Mouse (Mus musculus) layer of hippocampus, adult 8-10 months (tissue): ENCODE measurements around the gene Macrod2. TPM values are rescaled to one million over a fixed set of nuclear protein-coding genes. Genes with fewer than 3 reads are reported as not detected.

Experiments used
- DNase-seq, 2 experiments: peaks; one replicate each; pipeline ENCODE4 v3.0.0; 2022; ENCODE audit warnings: low spot score in 2 of 2
- total RNA-seq, 4 experiments: library from RNA; stranded (reverse); gene quantifications; 2 replicates each; pipeline ENCODE4 v1.2.4; 2022

Macrod2 gene
- total RNA-seq, 4 experiments from 2014 or later = 48.3 to 54.4 (median 52.3) TPM

DNA sequence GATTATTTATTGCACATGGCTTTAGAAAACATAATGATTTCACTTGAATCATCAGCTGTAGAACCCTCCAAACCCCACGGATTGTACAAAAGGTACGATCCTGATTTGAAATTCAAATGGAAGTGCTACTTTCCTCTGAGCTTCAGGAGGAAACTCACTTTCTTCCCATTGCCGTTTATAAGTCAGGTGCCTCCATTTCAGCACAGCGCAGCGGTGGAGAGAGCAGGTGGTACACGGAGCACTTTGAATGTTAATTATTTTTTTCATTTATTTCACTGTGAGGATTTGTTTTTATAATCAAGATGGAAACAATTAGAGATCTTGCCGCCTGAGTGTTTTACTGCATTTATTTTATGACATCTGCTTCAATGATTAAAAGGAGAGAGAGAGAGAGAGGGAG is 1934.7 kb downstream of the Macrod2 start:
- no peak for DNase-seq

DNA sequence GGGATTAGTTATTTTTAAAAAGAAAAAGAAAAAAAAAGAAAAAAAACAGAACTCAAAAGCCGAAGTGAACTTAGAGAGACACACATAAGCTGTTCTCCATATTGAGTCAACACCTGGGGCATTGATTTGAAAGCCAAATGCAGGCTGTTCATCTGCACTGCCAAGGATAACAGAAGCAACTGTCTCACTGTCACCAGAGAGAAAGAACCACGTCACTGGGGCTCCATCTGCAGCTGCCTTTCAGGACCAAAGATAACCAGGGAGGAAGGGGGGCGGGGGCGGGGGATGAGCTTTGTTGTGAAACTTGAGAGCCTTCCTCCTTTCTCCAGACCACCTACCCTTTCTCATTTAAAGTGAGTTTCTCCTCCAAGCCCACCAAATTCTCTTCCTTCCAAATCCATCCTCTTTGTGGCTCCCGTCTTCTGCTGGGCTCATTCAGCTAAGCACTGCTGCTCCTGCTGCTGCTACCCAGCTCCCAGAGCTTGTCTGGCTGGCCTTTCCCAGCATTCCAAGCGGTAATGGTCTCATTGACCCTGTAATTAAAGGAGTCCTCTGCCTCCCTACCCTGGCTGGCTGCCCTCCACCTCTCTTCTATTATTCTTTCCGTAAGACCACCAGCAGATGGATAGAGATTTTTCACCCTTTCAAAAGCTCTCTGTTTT is 1939.5 kb downstream of the Macrod2 start:
- peak; percentile 66 to 77 for DNase-seq

DNA sequence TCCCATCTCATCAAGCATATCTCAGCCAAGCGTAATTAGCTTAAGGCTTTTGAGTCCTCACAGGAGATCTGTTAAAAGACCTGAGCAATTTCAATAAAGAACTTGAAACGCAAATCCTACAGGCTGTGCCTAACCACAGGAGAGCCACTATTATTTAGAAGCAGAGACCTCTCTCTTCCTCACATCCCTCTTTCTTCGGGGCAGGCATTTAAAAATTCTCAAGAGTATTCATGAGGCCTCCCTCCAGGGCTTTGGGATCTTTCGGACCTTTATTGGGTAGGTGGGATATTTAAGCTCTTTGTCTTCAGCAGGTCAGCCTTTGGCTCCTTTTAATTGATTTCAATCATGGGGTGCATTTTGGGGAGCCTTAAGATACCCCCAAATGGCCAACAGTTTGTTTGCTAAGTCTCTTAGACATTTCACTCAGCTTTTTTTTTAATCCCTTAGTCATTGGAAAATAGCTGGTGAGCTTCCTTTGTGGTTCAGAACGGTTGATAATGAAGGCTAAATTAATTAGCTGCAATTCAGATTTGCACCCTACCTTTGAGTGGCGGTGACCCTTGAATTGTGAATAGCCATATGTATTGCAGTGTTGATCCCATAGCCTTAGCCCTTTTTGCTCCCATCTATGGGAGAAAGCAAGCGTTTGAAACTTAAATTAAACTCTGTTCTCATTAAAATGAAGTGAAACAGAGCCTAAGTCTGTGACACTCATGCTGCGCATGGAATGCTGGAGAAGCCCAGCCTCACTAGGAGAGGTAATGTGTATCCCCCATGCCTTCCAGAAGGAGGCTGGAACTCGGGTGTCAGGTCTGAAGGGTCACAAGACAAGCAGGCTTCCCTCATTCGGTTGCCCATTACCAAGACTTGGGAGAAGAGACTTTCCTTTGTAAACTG is 1940.2 kb downstream of the Macrod2 start:
- no peak for DNase-seq

DNA sequence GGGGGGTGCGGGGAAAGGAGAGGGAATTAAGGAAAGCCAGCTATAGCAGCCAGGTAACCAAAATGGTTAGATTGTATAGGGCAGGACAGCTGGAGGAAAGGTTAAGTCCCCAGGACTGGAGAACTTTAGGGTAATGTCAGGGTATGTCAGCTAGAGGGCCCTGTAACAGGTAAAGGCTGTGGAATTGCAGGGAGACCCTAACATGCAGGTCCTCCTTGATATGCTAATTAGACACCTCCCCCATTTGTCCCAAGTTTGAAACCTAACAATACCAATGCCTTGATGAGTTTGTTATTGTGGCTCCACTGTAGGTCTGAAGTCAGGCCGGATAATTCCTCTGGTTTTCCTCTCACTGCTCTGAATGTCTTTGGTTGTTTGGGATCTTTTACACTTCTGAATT is 1948.9 kb downstream of the Macrod2 start:
- no peak for DNase-seq

DNA sequence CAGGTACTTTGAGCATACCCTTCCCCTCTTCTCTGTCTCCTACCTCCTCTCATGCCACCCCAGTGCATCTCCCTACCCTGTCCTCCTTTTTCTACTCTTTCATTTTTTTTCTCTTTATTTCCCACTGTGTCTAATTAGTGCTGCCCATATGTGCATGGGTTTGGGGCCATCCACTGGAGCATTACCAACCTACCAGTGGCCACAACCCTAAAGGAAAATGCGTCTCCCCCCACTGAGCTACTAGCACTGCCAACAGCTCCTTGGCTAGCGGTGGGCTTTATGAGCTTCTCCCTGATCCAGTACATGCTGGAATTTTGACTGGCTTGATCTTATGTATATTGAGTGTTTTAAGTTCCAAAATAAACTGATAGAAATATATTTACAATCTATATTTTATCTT is 1949.6 kb downstream of the Macrod2 start:
- no peak for DNase-seq

DNA sequence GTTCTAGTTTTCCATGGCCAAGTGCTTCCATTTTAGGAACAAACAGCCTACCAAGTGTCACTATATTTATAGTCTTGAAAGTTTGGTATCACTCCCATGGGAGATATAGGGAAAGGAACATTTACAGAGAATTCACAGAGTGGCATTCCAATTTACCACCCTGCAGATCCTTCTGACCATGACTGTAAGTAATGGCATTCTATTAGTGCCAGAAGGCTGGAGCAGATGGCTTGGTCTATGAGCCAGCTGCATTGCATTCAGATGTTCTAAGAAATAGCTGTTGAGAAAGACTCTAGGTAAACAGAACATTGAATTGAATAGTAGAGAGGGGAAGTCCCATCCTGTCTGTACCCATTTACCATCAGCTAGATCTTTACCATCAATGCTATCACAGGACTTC is 1954.7 kb downstream of the Macrod2 start:
- peak; percentile 29 to 77 for DNase-seq

DNA sequence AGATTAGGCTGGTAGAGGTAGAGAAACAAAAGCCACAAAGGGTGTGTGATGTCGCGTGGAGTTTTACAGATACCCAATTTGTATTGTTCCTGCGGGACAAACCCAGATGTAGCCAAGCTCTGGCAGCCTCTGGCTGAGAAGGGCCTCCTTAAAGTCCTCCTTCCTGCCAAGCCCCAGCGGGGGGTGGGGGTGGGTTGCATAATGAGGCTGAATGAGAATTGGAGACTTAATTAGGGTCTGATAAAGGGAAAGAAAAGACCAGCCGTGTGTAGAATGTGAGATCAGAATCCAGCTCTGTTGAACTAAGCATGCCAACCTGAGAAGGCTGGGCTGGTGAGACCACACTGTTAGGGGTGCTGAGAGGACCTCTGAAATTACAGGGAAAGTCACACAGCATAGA is 1967.8 kb downstream of the Macrod2 start:
- peak in 1 of 2 experiments; percentile 18 for DNase-seq

DNA sequence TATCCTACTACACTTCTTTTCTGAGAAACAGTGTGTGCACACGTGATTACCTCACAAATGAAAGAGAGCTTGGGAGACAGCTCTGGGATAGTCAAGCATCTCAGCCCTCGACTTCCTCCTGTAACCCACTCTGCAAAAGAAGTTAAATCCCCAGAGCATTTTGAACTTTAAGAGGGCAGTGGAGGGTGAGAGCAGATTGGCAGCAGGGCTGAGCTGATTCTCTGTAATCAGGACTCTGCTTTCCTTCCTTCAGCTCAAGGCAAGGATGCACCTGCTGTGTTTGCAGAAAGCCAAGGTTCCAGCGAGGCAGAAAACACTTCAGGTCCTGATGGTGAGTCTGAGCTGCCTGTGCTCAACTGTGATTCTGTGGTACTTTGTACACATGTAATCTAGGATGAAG is 1978.9 kb downstream of the Macrod2 start:
- DNase-seq = no peak

DNA sequence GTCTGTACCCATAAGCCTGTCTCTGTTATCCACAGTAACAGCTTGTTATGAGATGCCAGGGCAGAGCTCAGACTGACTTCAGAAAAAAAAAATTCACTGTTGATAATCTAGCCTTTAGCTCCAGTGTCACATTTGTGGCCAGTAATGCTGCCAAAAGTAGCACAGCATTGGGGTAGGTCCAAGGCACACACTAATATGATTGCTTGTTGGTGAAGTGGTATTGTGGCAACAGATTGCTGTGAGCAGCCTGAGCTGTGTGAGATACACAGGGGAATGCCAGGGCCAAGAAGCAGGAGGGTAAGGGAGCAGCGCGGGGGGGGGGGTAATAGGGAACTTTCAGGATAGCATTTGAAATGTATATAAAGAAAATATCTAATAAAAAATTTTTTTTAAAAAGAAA is 1985.5 kb downstream of the Macrod2 start:
- peak in 1 of 2 experiments; percentile 23 for DNase-seq

DNA sequence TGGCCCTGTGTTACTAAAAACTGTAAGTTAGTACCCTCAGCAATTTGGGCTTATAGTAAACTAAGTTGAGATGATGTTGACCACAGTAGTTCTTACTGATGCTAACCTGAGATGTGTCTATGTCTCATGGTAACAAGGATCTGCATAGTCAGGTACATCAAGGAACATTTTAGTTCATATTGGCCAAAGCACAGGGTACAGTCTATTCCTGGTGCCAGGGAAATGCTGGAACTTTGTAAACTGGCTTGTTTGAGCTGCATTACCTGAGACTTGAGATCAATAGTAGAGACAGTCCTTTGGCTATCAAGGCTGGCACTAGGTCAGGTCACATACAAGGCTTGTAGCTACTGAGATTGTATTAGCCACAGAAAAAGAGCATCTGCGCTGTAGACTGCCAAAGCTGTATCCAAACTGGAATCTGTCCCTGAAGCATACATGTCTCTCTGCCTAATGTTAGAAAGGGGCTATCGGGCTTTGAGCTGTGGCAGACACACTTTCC is 1986.0 kb downstream of the Macrod2 start:
- DNase-seq = no peak

DNA sequence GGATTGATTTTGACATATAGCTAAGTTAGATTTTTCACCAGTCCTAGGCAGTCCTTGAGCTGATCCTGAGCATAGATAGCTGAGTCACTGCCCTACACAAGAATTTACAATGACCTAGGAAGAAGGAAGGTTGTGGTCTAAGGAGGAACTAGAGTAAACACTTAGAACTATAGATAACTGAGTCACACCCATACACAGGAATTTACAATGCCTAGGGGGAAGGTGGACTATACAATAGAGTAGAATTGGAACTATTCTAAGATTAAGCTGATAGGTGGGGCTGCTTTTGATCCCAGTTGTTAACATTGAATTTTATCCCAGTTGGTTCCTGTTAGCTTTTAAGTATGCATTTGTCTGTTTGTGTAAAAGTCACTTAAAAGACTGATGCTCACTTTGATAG is 1998.4 kb downstream of the Macrod2 start:
- no peak for DNase-seq

DNA sequence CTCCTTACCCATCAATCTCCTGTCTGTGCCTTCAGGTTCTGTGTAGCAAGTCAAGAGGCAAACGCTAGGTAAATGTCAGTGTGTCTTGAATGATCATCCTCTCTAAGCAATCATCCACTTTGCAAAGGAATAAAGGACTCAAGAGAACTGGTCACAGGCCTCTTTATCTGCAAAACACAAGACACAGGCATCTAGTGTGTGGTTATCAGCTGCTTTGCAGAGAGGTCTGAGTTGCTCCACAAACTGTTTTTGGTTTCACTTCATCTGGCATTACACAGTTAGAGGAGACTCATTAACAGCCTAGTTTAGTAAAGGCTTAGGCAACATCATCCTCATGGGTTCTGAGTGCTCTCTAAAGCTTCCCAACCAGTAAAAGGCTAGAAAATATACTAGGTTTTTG is 2004.4 kb downstream of the Macrod2 start:
- DNase-seq = no peak

DNA sequence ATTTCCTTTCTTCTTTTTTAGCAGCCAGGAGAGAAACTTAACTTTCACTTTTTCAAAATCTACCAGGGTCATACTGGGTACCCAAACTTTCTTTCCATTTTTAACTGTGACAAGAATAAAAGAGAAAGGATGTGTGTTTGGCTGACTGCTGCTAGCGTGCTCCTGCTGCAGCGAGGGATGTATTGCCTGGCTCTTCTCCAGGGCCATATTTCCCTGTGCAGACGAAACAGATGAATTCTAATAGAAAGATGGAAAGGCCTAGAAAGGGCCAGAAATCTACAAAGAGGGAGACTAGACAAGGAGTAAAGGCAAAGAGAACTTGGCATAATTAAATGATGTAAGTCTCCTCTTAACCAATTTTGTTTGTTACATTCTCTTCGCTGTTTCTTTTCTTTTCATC is 2005.7 kb downstream of the Macrod2 start:
- DNase-seq = no peak

DNA sequence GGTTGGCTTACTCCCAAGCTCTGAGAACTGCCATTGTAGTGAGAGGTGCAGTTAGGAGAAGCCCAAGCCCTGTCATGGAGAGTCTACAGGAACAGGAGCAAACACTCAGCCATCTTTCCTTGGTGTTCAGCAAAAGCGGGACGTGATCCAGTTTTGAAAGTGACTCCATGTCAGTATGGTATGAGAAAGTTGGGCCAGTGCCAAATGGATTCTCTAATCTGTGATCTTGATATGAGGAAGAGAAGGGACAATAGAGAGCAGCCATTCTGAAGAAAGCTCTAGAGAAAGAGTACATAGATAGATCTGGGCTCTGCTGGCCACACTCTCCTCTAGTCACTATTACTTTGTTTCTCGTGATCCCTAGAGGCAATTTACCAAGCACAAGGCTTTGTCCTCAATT is 2006.2 kb downstream of the Macrod2 start:
- DNase-seq = no peak

DNA sequence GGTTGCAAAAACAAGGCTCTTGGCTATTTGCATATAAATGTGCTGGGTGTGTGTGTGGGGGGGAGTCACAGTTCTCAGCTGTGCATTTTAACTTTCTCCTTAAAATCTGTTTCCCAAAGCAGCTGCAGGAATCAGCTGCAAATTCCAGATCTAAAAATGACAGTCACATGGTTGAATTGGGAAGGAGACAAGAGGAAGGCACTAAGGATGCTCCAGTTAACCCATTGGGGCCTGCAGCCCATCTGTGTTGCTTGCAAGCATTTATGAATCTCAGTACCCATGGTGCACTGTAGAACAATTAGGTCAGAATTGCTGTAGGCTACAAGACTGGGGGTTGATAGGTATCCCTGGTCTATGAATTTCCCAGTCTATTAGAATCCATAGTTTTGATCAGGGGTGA is 2008.3 kb downstream of the Macrod2 start:
- DNase-seq = peak; percentile 25 to 33

DNA sequence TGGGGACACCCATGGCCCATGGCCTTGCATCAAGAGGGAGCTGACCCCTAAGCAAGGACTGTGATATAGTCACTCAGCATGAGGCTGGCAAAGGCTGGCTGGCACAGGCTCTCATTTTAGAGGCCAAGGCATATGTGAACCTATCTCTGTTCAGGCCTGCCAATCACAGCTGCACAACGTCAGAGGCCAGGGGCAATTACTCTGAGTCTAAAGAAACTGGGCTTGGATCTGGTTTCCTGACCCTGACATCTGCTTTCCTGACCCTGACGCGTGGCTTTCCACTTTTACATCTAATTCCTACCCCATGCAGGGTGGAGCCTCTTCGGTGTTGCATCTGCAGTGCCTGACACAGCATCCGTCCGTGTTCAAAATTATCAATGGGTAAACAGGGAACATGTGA is 2009.2 kb downstream of the Macrod2 start:
- DNase-seq = no peak

DNA sequence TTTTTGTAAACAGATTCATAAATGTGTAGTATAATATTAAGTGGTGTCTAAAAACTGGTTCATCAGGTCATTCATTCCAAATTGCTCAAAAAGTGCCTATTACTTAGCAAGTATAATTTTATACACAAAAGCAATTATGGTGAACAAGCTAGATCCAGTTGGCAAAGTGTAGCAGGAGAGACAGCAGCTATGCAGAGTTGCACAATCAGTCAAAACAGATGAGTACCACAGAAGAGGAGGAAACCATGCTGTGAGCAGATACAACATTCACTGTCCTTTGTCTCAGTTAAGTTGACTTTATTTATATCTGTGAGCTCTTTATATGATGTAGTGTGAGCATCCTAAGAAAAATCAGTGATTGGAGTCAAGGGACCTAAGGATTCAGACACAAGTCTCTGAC is 2012.2 kb downstream of the Macrod2 start:
- peak in 1 of 2 experiments; percentile 38 for DNase-seq

DNA sequence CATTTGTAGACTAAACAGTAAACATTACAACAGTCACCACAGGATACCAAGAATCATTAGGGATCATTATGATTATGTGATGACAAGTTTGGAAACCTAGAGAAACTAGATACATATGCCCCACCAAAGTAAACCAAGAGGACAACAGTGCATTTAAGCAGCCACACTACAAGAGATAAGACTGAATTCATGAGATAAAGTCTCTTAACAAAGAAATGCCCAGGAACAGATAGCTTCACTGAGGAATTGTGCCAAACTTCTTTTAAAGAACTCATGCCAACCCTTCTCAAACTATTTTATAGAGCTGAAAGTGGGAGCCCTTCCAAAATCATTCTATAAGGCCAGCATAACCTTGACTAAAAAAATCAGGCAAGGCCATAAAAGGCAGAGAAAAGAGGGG is 2015.0 kb downstream of the Macrod2 start:
- DNase-seq = no peak

DNA sequence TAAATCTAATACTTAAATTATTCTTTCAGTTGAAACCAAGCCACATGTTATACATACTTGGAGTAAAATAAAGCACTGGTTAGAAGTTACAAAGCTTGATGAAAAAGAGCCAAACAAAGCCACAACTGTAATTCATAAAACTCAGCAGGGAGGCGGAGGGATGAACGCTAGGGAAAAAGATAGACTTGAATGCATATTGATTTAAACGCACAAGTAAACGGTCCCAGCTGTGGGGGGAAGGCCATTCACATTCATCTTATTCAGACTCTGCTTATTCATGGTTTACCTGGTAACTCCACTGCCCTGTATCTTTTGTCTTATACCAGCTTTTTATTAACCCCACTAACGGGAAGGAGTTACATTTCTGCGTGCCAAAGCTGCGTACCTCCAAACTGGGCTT is 2038.0 kb downstream of the Macrod2 start:
- DNase-seq = no peak

DNA sequence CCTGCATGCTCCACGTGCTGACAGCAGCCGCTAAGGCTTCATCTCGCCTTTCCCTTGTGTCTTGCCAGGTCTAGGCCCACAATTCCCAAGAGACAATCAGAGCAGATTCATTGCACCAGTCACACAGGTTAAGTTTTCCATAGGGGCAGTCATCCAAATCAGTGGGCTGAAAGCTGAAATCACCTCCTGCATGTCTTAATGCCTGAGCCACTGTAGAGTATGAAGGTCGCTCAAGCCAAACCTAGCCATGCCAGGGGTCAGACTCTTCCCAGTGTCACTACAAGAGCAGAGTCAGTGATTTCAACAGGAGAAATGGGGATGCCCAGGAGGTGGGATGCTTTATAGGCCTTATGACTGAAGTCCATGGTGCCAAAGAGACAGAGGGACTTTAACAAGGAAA is 2039.6 kb downstream of the Macrod2 start:
- DNase-seq = no peak

DNA sequence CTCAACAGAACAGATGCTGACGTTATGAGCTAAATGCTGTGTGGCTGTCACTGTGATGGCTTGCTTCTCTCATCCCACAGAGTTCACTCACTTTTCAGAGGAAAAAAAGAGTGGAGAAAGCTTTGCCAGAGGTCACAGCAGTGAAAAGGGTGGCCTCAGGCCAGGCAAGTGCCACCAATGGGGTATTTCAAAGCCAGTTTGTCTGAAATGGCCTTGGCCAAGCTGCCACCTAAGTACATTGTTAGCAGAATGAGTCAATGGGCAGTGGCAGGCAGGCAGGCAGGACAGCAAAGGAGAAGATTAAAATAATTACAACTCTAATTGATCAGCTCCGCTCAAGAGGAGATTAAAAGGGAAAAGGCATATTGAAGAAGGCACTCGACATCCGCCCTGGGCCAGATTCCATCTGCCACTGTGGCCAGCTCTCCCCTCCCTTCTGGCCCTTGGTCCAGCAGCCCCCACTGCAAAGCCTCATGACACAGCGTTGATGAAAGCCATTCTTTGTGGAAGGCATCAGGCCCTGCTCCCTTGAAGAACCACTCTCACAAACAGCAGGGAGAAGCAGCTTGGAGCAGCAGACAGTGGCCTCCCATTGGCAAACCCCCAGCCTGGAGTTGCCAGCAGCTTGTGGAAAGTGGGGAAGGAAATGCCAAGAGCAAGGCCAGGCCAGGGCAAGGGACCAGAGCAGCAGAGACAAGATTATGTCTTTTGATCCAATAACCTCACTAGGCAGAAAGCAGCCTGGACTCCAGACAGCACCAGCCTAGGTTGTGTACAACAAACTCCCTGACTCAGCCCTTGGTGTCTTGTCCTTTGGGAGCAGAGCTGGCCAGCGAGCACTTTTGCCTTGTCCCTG is 2042.7 kb downstream of the Macrod2 start:
- peak; percentile 52 to 58 for DNase-seq
